Mouse (Mus musculus) splenic B cell, adult 2 months (primary cell): Measurements from ENCODE around the gene Rab33b.

Experiments used
- DNase-seq: peaks from one replicate; pipeline ENCODE4 v3.0.0-alpha.2; 2011; ENCODE audit warnings: low read depth, low spot score
- H3K27me3 ChIP-seq: 2 replicates; pipeline ENCODE4 v1.6.1; 2012; ENCODE audit warnings: mild to moderate bottlenecking, low read length, moderate library complexity, mixed read lengths; ENCODE audit not compliant: control insufficient read depth, poor library complexity, insufficient read depth, severe bottlenecking
- H3K36me3 ChIP-seq: 2 replicates; pipeline ENCODE4 v1.6.1; 2012; ENCODE audit warnings: mild to moderate bottlenecking, low read length, moderate library complexity, mixed read lengths; ENCODE audit not compliant: control insufficient read depth, poor library complexity, insufficient read depth, severe bottlenecking

The Rab33b gene

DNA sequence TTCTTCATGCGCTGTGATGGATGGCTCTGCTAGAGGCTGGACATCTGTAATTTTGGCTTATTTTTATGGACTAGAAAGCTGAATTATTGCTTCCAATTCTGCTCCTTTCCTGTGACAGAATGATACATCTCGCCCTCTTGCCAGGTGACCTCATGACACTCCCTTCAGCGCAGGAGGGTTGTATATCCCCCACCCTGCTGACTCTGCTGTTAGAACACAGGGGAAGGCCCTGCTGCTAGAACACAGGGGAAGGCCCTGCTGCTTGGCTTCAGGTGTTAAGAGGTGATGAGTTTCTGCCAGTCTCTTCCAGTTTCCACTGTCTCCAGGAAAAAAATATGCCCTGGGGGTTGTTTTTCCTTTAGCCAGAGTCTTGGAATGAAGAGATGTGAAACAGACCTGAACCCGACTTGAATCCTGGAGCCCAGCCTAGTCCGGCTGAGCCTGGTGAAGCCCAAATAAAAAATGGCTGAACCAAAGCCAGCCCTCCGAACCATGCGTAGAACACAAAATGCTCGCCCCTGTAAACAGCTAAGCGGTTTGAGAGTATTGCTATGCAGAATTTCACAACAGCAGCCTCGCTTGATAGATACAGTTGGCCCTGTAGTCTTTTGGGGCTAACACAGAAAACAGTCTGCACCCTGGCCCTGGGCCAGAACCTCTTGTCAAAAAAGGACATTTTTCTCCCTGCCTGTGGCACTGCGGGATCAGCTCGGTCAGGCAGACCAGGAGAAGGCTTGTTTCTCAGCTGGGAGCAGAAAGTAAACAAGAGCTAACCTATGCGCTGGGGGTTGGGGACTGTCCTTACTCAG, 48.0 kb downstream of the Rab33b start:
- Histone ChIP-seq H3K27me3 (no peaks in the 10 kb centered on the region), H3K36me3 (peaks cover 14% of the 10 kb centered on the region)
- DNase-seq = no peak

DNA sequence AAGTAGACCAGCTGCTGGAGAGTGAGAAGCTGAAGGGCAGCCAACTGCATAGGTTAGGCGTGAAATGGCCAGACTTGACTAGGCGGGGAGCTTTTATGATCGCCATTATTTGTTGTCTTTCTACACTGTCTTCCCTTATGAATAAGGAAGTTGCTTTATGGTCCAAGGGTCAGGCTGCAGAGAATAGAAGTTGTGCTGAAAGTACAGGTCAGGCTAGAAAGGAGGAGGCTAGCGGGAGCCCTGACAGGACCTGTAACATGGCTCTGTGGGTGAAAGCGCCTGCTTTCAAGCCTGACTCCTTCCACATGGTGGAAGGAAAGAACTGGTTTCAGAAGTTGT, 48.5 kb downstream of the Rab33b start:
- Histone ChIP-seq H3K27me3 (no peaks in the 10 kb centered on the region), H3K36me3 (peaks cover 14% of the 10 kb centered on the region)
- no peak for DNase-seq

DNA sequence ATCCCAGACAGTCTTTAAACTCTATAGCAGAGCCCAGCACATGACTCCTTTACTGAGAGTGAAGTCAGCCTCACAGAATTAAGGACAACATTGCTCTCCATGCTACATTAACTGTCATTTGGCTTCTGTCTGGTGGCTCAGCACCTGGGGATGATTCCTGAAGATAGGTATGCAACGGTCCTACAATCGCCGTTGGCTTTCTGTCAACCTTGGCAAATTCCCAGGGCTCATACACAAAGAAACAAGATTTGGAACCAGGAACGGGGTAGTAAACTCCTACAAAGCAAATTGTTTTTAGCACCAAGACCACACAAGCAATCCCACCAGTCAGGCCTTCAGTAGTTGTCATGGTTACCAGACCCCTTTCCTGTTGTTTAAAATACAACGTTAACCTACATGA, 49.9 kb downstream of the Rab33b start:
- Histone ChIP-seq H3K36me3 (peaks cover 17% of the 10 kb centered on the region), H3K27me3 (no peaks in the 10 kb centered on the region)
- no peak for DNase-seq

DNA sequence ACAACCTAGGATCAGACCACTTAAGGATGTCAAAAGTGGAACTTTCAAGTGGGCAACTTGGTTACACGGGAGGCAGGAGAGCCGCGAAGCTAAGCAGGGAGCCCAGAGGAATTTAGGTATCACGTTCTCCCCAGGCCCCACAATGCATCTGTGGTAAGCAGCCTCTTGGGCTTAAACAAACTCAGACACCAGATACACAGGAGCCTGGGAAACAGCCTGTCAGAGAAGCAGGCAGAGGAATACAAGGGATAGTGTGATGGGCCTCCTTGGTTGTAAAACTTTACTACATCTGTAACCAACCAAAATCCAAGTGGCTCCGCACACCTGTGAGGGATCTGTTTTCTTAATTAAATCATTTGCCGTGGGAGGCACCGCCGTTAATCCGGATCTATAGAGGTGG, 50.3 kb downstream of the Rab33b start:
- no peak for DNase-seq
- Histone ChIP-seq H3K36me3 (peaks cover 20% of the 10 kb centered on the region), H3K27me3 (no peaks in the 10 kb centered on the region)

DNA sequence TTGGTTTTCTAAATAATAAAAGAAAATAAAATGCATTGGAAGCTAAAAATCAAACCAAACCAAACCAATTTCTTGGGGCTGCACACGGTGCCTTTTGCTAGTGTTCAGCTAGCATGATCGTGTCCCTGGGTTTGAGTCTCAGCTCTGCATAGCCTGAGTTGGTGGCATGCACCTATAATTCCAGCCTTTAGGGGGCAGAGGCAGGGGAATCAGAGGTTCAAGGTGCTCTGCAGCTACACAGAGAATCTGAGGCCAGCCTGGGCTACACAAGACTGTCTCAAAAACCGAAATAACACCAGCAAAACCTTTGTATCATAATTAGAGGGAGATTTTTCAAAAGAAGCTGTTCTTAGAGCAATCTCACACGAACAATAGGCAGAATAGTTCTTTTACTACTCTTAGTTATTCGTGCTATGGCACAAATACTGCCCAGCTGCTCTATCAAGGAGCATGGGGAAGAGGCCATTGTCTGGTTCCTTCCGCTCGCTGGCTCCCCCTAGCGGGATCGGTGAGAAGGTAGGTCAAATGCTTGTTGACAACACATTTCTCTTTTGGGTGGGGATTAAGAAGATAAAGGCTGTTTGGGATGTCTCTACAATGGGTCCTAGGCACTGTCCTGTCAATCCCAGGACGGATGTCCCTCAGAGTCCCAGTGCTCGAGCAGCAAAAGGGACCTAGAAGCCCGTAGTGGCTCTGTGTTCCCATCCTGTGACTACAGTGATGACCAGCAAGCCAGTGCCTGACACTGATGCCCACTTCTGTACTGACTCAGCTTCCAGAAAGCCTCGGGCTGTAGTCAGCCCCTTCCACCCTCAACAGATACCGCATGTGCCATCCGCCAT, 56.1 kb downstream of the Rab33b start:
- H3K27me3 ChIP-seq = no peaks in the 10 kb centered on the region
- peaks cover 12% of the 10 kb centered on the region; the same call in 1 of the 2 replicates for H3K36me3 ChIP-seq
- peak; percentile 83 for DNase-seq

DNA sequence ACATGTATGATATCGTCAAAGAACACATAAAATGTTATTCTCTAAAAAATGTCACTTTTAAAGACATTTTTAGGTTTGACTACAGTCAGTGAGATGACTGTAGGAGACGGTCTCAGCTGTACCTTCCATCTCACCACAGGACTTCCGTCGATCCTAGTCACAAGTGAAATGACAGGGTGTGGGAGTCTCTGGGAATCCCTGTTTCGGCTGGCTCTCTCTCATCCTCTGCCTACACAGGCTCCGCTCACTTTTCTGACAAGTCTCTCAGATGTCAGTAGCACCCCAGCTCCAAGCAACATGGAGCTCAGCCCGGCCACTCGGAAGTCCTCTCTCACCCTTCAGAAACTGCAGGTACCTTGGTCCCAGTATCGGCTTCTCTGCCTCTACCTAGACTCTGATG, 56.9 kb downstream of the Rab33b start:
- no peak for DNase-seq
- peaks cover 10% of the 10 kb centered on the region; the same call in 1 of the 2 replicates for H3K36me3 ChIP-seq
- no peaks in the 10 kb centered on the region for H3K27me3 ChIP-seq

DNA sequence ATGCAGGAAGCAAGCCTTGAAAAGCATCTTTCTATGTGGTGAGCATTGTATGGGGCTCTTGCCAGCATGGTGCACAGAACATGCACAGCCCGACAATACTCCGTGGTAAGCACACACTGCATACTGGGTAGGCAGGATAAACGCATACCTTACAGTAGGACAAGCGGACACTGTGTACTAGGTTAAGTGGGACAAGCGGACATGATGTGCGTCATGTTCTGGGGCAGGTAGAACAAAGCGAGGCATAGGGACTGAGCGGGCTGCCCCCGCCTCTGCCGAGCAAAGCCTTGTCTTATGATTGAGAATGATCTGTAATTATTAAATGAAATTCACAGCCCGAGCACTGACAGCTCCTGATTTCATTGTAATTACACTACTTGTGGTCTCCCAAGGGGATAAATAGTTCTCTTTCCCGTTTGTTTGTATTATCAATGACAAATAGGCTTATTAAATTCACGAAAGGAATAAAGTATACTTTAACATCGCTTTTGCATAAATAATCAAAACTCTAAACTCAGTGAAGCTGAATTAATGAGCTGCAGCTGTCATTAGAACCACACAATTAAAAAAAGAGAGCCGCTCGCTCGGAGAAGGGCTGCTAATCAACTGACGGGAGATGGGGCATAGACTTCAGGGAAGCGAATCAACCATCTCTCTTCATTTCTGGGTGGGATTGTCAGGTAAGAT, 60.9 kb downstream of the Rab33b start:
- no peak for DNase-seq
- peaks cover 4% of the 10 kb centered on the region; the same call in 1 of the 2 replicates for H3K36me3 ChIP-seq
- no peaks in the 10 kb centered on the region for H3K27me3 ChIP-seq
